Mouse (Mus musculus): ENCODE measurements at regions not wholly inside any gene's neighbourhood (a gene's known extent, or its start where the extent isn't known, plus 50 kb on each side); places are given as distances from the start of the nearest gene placed in this dataset.

- no peak for ATAC-seq
These were observed 218.3 kb downstream of the Myo1b start for GRCm38 (mm10) chr1:51697265-51698192.

DNA sequence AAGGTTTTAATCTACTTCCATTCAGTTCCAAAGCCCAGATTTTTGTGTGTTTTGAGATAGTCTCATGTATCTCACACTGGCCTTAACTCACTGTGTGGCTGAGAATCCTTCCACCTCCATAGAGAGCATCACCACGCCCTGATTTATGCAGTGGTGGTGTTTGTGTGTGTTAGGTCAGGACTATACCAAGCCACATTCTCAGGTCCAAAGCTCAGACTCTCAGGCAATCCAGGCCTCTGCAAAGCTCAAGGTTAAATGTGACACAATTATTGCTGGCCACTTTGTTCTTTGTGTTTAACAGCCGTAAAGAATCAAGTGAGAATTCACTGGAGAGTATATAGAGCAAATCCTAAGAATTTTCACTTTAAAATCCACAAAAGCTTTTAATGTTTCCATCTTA lies 218.2 kb upstream of the Nabp1 start:
- ATAC-seq: no peak

GRCm38 (mm10) chr1:51690878-51691277 lies 212.7 kb upstream of the Nabp1 start:
- no peak for ATAC-seq

- ATAC-seq: no peak
These were observed 211.4 kb upstream of the Nabp1 start for GRCm38 (mm10) chr1:51689461-51690223.

- no peak for ATAC-seq
These were observed 210.7 kb upstream of the Nabp1 start for GRCm38 (mm10) chr1:51688946-51689345.

- no peak for ATAC-seq
These were observed 210.0 kb upstream of the Nabp1 start for GRCm38 (mm10) chr1:51688224-51688545.

- no peak for ATAC-seq
These were observed 209.4 kb upstream of the Nabp1 start for GRCm38 (mm10) chr1:51687484-51688223.

- ATAC-seq: no peak
These were observed 208.5 kb upstream of the Nabp1 start for GRCm38 (mm10) chr1:51686759-51687158.

DNA sequence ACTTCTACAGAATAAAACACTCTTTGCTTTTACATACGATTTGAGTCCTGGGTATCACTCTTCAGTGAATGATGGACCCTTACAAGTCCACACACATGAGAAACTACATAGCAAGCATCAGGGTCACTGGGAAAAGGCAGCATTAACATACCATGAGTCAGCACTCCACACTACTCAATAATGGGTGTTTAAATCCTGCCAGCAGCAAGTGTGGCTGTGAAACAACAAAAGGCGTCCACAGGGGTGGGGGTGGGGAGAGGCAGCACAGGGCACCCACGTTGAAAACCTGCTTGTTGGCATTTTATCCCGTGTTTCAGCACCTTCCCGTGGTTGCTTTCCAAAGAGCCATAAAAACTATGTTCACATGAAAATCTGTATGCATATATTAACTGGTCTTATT lies 204.0 kb upstream of the Nabp1 start:
- ATAC-seq: no peak

- no peak for ATAC-seq
These were observed 203.6 kb upstream of the Nabp1 start for GRCm38 (mm10) chr1:51681872-51682271.

GRCm38 (mm10) chr1:51680725-51681124 lies 202.5 kb upstream of the Nabp1 start:
- no peak for ATAC-seq

GRCm38 (mm10) chr1:51678290-51678928 lies 200.2 kb upstream of the Nabp1 start:
- no peak for ATAC-seq

DNA sequence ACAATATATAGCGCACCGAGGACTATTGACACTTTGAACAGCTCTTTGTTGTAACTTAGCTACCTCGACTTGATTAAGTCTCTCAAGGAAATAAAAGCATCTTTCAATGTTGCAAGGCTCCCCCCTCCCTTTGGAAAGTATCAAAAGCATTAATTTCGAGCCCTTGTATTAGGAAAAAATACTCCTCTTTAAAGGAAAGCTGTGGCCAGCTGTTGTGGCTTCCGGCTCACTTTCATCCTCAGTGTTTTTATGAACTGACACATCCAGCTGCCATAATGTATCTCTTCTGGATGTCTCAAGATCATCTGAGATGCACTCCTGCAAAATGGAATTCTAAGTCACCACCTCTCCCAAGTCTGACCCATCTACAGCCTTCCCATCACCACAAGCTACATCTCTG lies 199.6 kb upstream of the Nabp1 start:
- ATAC-seq: no peak

GRCm38 (mm10) chr1:51671691-51672090 lies 193.5 kb upstream of the Nabp1 start:
- ATAC-seq: no peak

GRCm38 (mm10) chr1:51671287-51671686 lies 193.1 kb upstream of the Nabp1 start:
- ATAC-seq: no peak

DNA sequence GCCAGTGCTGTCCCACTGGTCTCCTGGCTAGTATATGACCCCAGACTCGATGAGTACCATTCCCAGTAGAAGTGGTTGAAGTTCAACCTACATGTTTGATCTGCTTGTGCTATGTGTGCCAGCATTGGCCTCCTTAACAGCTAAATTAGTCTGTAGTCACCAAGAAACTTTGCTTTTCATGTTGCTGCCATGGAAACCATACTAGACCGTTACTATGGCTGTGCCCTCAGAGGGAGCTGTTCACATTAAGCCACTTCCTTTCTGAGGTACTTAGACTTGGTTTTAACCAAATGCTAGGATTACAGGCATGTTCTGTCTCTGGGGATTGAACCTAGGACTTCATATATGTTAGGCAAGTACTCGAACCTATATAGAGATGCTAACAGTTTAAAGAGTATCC lies 191.8 kb upstream of the Nabp1 start:
- ATAC-seq: no peak

- ATAC-seq: no peak
These were observed 190.7 kb upstream of the Nabp1 start for GRCm38 (mm10) chr1:51668881-51669280.

DNA sequence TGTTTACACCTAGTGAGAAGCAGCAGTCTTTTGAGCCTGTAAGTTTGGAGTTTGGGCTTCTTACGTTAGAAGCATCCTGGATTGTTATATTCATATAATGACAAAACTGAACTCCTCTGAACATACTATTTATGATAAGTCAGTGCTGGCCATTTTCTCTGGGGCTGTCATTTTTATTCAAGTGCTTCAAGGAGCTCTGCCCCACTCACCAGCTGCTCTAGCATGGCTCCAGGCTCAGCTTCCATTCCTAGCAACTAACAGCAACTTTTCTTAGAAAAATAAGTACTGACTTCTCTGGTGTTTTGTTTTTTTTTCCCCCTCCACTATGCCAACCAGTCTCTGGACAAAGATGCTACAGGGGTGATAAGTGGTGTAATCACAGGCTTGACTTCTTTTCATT lies 182.3 kb upstream of the Nabp1 start:
- no peak for ATAC-seq

- no peak for ATAC-seq
These were observed 179.0 kb upstream of the Nabp1 start for GRCm38 (mm10) chr1:51657203-51657602.

DNA sequence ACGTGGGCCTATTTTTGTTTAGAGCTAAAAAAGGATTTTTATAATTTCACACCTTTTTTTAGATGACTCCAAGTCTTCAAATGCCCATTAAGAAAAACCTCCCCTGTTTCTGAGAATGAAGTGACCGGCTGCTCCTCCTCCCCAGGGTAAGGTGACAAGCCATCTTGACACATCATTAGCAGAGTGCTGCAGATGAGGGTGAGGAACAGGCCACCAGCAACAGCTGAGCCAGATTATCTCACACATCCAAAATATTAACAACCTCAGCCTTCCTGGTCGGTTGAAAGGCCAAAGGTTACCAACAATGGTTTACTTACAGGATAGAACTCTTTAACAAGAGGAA lies 172.4 kb upstream of the Nabp1 start:
- no peak for ATAC-seq

- ATAC-seq: no peak
These were observed 171.9 kb upstream of the Nabp1 start for GRCm38 (mm10) chr1:51649963-51650652.

DNA sequence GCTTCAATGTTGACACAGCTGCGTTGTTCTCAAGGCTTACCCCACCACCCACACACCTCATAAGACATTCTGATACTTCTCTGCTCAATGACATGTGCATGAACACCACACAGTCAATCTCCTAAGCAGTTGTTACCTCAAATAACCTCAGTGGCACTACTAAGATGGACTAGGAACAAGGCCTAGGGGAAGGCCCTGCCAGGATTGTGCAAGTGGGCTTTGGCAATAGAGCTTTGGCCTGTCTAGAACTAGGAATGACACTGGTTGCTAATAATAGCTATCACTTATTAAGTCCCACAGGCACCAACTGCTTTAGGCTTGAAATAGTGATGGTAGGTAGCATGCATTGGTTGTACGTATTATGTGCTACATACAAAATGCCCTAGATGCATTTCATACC lies 169.7 kb upstream of the Nabp1 start:
- no peak for ATAC-seq

All from CD4-positive, CD25-positive, alpha-beta regulatory T cell, adult 4 months (primary cell).